Comparison of ENCODE assay signal across 9 mouse cellular contexts in the genomic region with DNA sequence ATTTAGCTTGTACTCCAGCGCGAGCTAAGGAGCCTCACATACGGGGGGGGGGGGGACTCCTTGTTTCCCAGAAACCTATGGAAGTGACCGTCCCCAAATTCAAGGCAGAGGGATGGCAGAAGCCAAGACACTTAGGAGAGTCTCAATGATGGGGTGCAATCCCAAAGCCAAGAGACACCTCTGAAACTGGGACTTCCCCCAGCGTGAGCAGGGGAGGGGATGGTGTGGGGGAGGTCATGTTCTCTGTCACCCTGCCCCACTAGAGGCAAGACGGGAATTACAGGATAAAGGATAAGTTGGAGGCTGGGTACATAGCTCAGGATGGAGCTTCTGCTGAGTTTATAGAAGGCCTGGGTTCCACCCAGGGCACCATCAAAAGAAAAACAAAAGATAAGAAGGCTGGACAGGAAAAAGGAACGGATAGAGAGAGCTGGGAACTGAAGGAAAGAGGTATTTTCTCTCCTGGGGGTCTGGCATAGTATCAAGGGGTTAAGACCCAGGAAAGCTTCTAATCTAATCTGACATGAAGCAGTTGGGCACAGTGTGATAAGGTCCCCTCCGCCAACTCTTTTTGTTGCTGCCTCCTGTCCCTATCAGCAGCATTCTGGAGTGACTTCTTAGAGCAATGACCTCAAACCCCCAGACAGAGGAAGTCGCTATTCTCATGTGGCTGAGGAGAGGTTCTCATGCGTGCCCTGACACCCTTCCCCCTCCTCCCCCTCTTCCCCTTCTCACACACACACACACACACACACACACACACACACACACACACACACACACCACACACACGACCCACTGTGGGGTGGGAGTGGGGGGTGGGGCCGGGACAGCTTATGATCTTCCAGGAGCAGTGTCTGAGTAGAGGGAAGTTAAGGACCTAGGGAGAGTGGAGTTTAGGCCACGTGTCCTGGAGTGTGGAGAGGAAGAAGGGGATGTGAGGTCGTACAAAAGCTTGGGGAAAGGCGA. TPM values are rescaled to one million over a fixed set of nuclear protein-coding genes. Genes with fewer than 3 reads are reported as not detected.
DNase-seq lines count a peak whose midpoint lies in the region; ATAC-seq lines count a peak whose summit lies in the region.
"Had no signal": no experiment of that assay in that cellular context is flagged by ENCODE, and none has a peak within 500 bp of the region (broad histone marks: within the 10 kb centered on the region; RNA-seq: fewer than 3 reads in every experiment).

No protein-coding gene starts in this region.

- H3K4me3 ChIP-seq in heart, embryonic 14.5 days (ENCODE audit: control insufficient read depth in 1 of 2, insufficient read depth in 1 of 2, low read depth in 1 of 2, low read length in 2 of 2): no peak overlapping the region
- H3K4me3 ChIP-seq: hindbrain, embryonic 15.5 days had no signal

- H3K4me1 ChIP-seq in heart, embryonic 14.5 days (ENCODE audit: control insufficient read depth in 2 of 2, insufficient read depth in 2 of 2, low read length in 2 of 2): peaks cover 40 to 64% of the 10 kb centered on the region in 2 experiments

- peak overlapping the region; percentile 31; the same call in 1 of the 2 replicates for H3K4me2 ChIP-seq in heart, embryonic 14.5 days (ENCODE audit: low read length)
- H3K4me2 ChIP-seq: hindbrain, embryonic 15.5 days had no signal

- WGBS in heart, embryonic 14.5 days: 7% methylated on average over 15 of the region's 15 CpGs

- ATAC-seq in heart, embryonic 14.5 days (ENCODE audit: insufficient number of reproducible peaks, insufficient read depth, low FRiP score, low read depth): peak; percentile 57
- ATAC-seq in megakaryocyte, adult 5-6 weeks (ENCODE audit: poor library complexity, severe bottlenecking): peak; percentile 41

- no peak overlapping the region for H3K9ac ChIP-seq in heart, embryonic 14.5 days (ENCODE audit: low read length)
- H3K9ac ChIP-seq: hindbrain, embryonic 15.5 days had no signal

- no peaks in the 10 kb centered on the region for H3K9me3 ChIP-seq in heart, embryonic 14.5 days (ENCODE audit: control insufficient read depth, low read length)
- H3K9me3 ChIP-seq: hindbrain, embryonic 15.5 days had no signal

- DNase-seq in heart, adult 18-20 months: peak; percentile 37 to 59
- no peak for DNase-seq in heart, adult 9 months (ENCODE audit: low spot score in 2 of 2)
- peak; percentile 77 for DNase-seq in CD4-positive, CD25-positive, alpha-beta regulatory T cell, adult 2 months (ENCODE audit: low read depth, low spot score)
- DNase-seq in urinary bladder, postnatal 4 days (ENCODE audit: low spot score in 2 of 2): no peak
- DNase-seq in adrenal gland, adult 2 months: no peak
- DNase-seq in cerebellum, adult 9-11 months: no peak

- peaks cover 6% of the 10 kb centered on the region; the same call in 1 of the 2 replicates for H3K36me3 ChIP-seq in heart, embryonic 14.5 days (ENCODE audit: control insufficient read depth, insufficient read depth, low read length)
- H3K36me3 ChIP-seq: hindbrain, embryonic 15.5 days had no signal

- peaks cover 40% of the 10 kb centered on the region for H3K27me3 ChIP-seq in heart, embryonic 14.5 days (ENCODE audit: control insufficient read depth, insufficient read depth, low read length)

- H3K27ac ChIP-seq in heart, embryonic 14.5 days (replicated peaks in 1 of 2; ENCODE audit: control insufficient read depth in 1 of 2, insufficient read depth in 1 of 2, low read depth in 2 of 2, low read length in 2 of 2): peak overlapping the region in 1 of 2 experiments; percentile 55; a peak in 2 of 4 replicates
- H3K27ac ChIP-seq: hindbrain, embryonic 15.5 days had no signal

RNA-seq across cellular contexts. Expression of a gene that starts 2.0 kb away (rescaled TPM):
- total RNA-seq in heart, adult 18-20 months (2021): 10 to 100 TPM; 19.2 to 22.1 TPM
- polyA plus RNA-seq in heart, embryonic 14.5 days (2014; fragmentation: Nextera tagmentation; extraction: Ambion mirVana): 34.1 and 34.2 TPM in 2 replicates
- 92.0 and 95.7 TPM in 2 replicates for total RNA-seq in megakaryocyte, adult 5-6 weeks (2015)
- 64.0 and 66.6 TPM in 2 replicates for total RNA-seq in megakaryocyte, adult 5-6 weeks (2017)
- 10 to 100 TPM; 21.4 to 30.4 TPM for total RNA-seq in adrenal gland, adult 2 months (2021)
- polyA plus RNA-seq in adrenal gland, adult 2 months (2012; rRNA removed): 1.3 and 1.4 TPM in 2 replicates

RNA-seq across cellular contexts. Expression of a gene that starts 7.2 kb away (rescaled TPM):
- total RNA-seq in heart, adult 18-20 months (2021): 1 to 10 TPM; 9.2 to 9.9 TPM
- polyA plus RNA-seq in heart, embryonic 14.5 days (2014; fragmentation: Nextera tagmentation; extraction: Ambion mirVana): 9.0 and 11.4 TPM in 2 replicates
- total RNA-seq in megakaryocyte, adult 5-6 weeks (2015): 14.7 and 19.8 TPM in 2 replicates
- 13.7 and 20.0 TPM in 2 replicates for total RNA-seq in megakaryocyte, adult 5-6 weeks (2017)
- total RNA-seq in adrenal gland, adult 2 months (2021): 10 to 100 TPM; 11.9 to 12.3 TPM
- 55.2 and 62.6 TPM in 2 replicates for polyA plus RNA-seq in adrenal gland, adult 2 months (2012; rRNA removed)

RNA-seq across cellular contexts. Expression of a gene that starts 10.7 kb away (rescaled TPM):
- total RNA-seq in heart, adult 18-20 months (2021): 100 to 1,000 TPM; 165 to 174 TPM
- 2.9 and 4.4 TPM in 2 replicates for polyA plus RNA-seq in heart, embryonic 14.5 days (2014; fragmentation: Nextera tagmentation; extraction: Ambion mirVana)
- total RNA-seq in megakaryocyte, adult 5-6 weeks (2015): 12.6 and 17.3 TPM in 2 replicates
- 2.3 TPM in 1 of 2 replicates, not detected in the other for total RNA-seq in megakaryocyte, adult 5-6 weeks (2017)
- 100 to 1,000 TPM; 179 to 254 TPM for total RNA-seq in adrenal gland, adult 2 months (2021)
- polyA plus RNA-seq in adrenal gland, adult 2 months (2012; rRNA removed): 431 and 453 TPM in 2 replicates

Comparison
In these comparisons a context has a peak if more than half of its experiments do, and no peak if none do; other contexts are left out.
1. DNase-seq: peak in heart, adult 18-20 months (2 of 2) and CD4-positive, CD25-positive, alpha-beta regulatory T cell, adult 2 months (single experiment); none in heart, adult 9 months (0 of 2), urinary bladder, postnatal 4 days (0 of 2), adrenal gland, adult 2 months (single experiment) and cerebellum, adult 9-11 months (single experiment).
2. RNA of a gene that starts 10.7 kb away (total RNA-seq): 179 to 254 TPM in adrenal gland, adult 2 months and 165 to 174 TPM in heart, adult 18-20 months; 2.3 to 17.3 TPM in megakaryocyte, adult 5-6 weeks; every median in the first group is over 4 times any median in the second.